8 mouse cellular contexts compared by ENCODE assay signal in the genomic region with DNA sequence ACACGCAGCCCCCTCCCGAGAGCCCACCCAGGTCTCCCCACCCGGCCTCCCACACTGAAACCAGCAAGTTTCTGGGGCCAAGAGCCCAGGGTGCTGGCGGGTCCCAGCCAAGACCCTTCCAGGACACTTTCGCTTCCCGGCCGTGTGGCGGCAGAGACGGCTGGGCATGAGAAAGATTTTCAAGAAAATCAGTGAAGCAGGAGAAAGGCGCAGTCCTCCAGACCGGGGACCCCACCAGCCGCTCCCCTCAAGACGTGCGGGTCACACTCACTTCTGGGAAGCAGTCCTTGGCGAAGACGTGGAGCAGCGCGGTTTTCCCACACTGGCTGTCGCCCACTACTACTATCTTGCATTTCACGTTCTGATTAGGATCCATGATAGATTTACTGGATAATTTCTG. TPM values are rescaled to one million over a fixed set of nuclear protein-coding genes. Genes with fewer than 3 reads are reported as not detected.
DNase-seq lines count a peak whose midpoint lies in the region; ATAC-seq and TF ChIP-seq lines count a peak whose summit lies in the region.

No protein-coding gene starts in this region.

- peak overlapping the region; percentile 82 for H3K4me3 ChIP-seq in heart, embryonic 11.5 days (ENCODE audit: low read depth, low read length)
- H3K4me3 ChIP-seq in kidney, embryonic 15.5 days (replicated peaks): peak overlapping the region; percentile 82
- H3K4me3 ChIP-seq in liver, embryonic 16.5 days (ENCODE audit: low read depth, low read length): peak overlapping the region; percentile 64
- H3K4me3 ChIP-seq in olfactory bulb, adult 2 months (ENCODE audit: insufficient read depth, low read depth, low read length): peak overlapping the region; percentile 75

- H3K9me3 ChIP-seq in heart, embryonic 11.5 days (replicated peaks; ENCODE audit: control insufficient read depth, low read length): no peaks in the 10 kb centered on the region
- H3K9me3 ChIP-seq in kidney, embryonic 15.5 days (replicated peaks): no peaks in the 10 kb centered on the region
- no peaks in the 10 kb centered on the region for H3K9me3 ChIP-seq in liver, embryonic 16.5 days (replicated peaks; ENCODE audit: control insufficient read depth, low read length)

- H3K4me2 ChIP-seq in heart, embryonic 11.5 days: peak overlapping the region; percentile 74
- peak overlapping the region; percentile 78 for H3K4me2 ChIP-seq in kidney, embryonic 15.5 days
- peak overlapping the region; percentile 47 for H3K4me2 ChIP-seq in liver, embryonic 16.5 days (ENCODE audit: low read depth, low read length)

- H3K4me1 ChIP-seq in heart, embryonic 11.5 days (ENCODE audit: control insufficient read depth, insufficient read depth, low read length): peaks cover 8% of the 10 kb centered on the region
- H3K4me1 ChIP-seq in kidney, embryonic 15.5 days: peaks cover 24% of the 10 kb centered on the region
- no peaks in the 10 kb centered on the region; the same call in 1 of the 2 replicates for H3K4me1 ChIP-seq in liver, embryonic 16.5 days (ENCODE audit: control insufficient read depth, low read depth, low read length)
- no peaks in the 10 kb centered on the region for H3K4me1 ChIP-seq in olfactory bulb, adult 2 months (ENCODE audit: control insufficient read depth, insufficient read depth, low read length)

- H3K36me3 ChIP-seq in heart, embryonic 11.5 days (ENCODE audit: control insufficient read depth, insufficient read depth, low read length): no peaks in the 10 kb centered on the region
- no peaks in the 10 kb centered on the region for H3K36me3 ChIP-seq in kidney, embryonic 15.5 days
- no peaks in the 10 kb centered on the region for H3K36me3 ChIP-seq in liver, embryonic 16.5 days (ENCODE audit: control insufficient read depth, insufficient read depth)

- peak; percentile 32 to 57 for DNase-seq in urinary bladder, adult 18-20 months (ENCODE audit: low spot score in 2 of 2)
- no peak for DNase-seq in urinary bladder, postnatal 10 days (ENCODE audit: low spot score)
- DNase-seq in embryo, embryonic 9.5 days (ENCODE audit: extremely low spot score): peak; percentile 55

- under 1% methylated on average over 20 of the region's 20 CpGs for WGBS in heart, embryonic 11.5 days (ENCODE audit: insufficient replicate concordance)
- WGBS in kidney, embryonic 15.5 days: under 1% methylated on average over 20 of the region's 20 CpGs
- 1% methylated on average over 20 of the region's 20 CpGs for WGBS in liver, embryonic 16.5 days (ENCODE audit: insufficient replicate concordance)
- 1% methylated on average over 20 of the region's 20 CpGs for WGBS in olfactory bulb, adult 2 months

- peak overlapping the region; percentile 88 for H3K9ac ChIP-seq in heart, embryonic 11.5 days (ENCODE audit: low read depth, low read length)
- peak overlapping the region; percentile 75 for H3K9ac ChIP-seq in kidney, embryonic 15.5 days
- H3K9ac ChIP-seq in liver, embryonic 16.5 days (ENCODE audit: low read depth, low read length): peak overlapping the region; percentile 65

- H3K27me3 ChIP-seq in heart, embryonic 11.5 days (ENCODE audit: control insufficient read depth, insufficient read depth, low read length): peaks cover 15% of the 10 kb centered on the region
- 0 out of 2 replicates have a peak, but pooled peaks cover 1% of the 10 kb centered on the region for H3K27me3 ChIP-seq in kidney, embryonic 15.5 days
- H3K27me3 ChIP-seq in liver, embryonic 16.5 days (ENCODE audit: control insufficient read depth, insufficient read depth, low read depth, low read length): peaks cover 17% of the 10 kb centered on the region

- H3K27ac ChIP-seq in heart, embryonic 11.5 days (ENCODE audit: low read depth, low read length): peak overlapping the region; percentile 85
- H3K27ac ChIP-seq in kidney, embryonic 15.5 days: peak overlapping the region; percentile 89
- H3K27ac ChIP-seq in liver, embryonic 16.5 days (ENCODE audit: low read length): peak overlapping the region; percentile 33; the same call in 1 of the 2 replicates
- H3K27ac ChIP-seq in olfactory bulb, adult 2 months (ENCODE audit: insufficient read depth, low read depth, low read length): peak overlapping the region; percentile 93

- ATAC-seq in heart, embryonic 11.5 days (replicated peaks; ENCODE audit: insufficient number of reproducible peaks, low FRiP score, low TSS enrichment): no peak
- ATAC-seq in kidney, embryonic 15.5 days (replicated peaks; ENCODE audit: low FRiP score): peak; percentile 19; the same call in 1 of the 2 replicates
- no peak for ATAC-seq in liver, embryonic 16.5 days (ENCODE audit: low read depth)
- no peak for ATAC-seq in erythroid progenitor cell, adult 5-6 weeks (replicated peaks; ENCODE audit: low FRiP score, poor library complexity, severe bottlenecking)

- TF ChIP-seq CTCF in olfactory bulb, adult 2 months (IDR thresholded peaks at IDR 0.05; ENCODE audit: insufficient read depth, low read depth, low read length): no peak

- TF ChIP-seq POLR2A in olfactory bulb, adult 2 months (IDR thresholded peaks at IDR 0.05; ENCODE audit: insufficient read depth, low read depth, low read length): no peak; the same call in 1 of the 2 replicates

RNA-seq across cellular contexts. Expression of gene Rnd3, which starts 0.5 kb away (rescaled TPM):
- 39.9 and 40.4 TPM in 2 replicates for polyA plus RNA-seq in heart, embryonic 11.5 days (2014; fragmentation: Nextera tagmentation; extraction: Ambion mirVana)
- polyA plus RNA-seq in kidney, embryonic 15.5 days (2015; fragmentation: Nextera tagmentation; extraction: Ambion mirVana): 41.6 and 43.5 TPM in 2 replicates
- 12.9 and 14.4 TPM in 2 replicates for polyA plus RNA-seq in liver, embryonic 16.5 days (2015; fragmentation: Nextera tagmentation; extraction: Ambion mirVana)
- polyA plus RNA-seq in olfactory bulb, adult 2 months (2012; ENCODE audit: insufficient read depth, insufficient read length, low replicate concordance, missing spikeins): not detected in 2 replicates
- 1.4 and 2.1 TPM in 2 replicates for total RNA-seq in erythroid progenitor cell, adult 5-6 weeks (2015; ENCODE audit: low replicate concordance)
- 0.64 and 2.9 TPM in 2 replicates for total RNA-seq in erythroid progenitor cell, adult 5-6 weeks (2017; ENCODE audit: low replicate concordance)

Comparison
In these comparisons a context has a peak if more than half of its experiments do, and no peak if none do; other contexts are left out.
1. H3K27ac ChIP-seq: peak in every context shown above with its lines; median percentile 93 in olfactory bulb, adult 2 months; 89 in kidney, embryonic 15.5 days; 85 in heart, embryonic 11.5 days; 33 in liver, embryonic 16.5 days.